Comparison of ENCODE assay signal across 12 mouse cellular contexts in the genomic region with DNA sequence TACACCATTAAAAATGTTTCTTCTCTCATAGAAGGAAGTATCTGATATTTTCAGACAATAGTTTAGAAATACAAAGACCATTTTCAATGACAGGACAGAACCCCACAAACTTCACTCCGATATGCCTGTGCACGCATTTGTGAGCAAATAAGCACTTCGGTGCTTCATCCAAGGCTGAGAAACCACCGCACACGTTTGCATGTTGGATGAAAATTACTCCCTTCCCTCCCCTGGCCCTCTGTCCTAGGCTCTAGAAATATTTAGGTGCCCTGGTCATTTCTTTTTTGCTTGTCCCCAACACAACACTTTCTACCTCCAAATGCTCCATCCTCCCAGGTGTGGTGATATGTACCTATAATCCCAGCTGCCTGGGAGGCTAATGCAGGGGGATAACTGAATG. TPM values are rescaled to one million over a fixed set of nuclear protein-coding genes. Genes with fewer than 3 reads are reported as not detected.
DNase-seq lines count a peak whose midpoint lies in the region; ATAC-seq and TF ChIP-seq lines count a peak whose summit lies in the region.
"Had no signal": no experiment of that assay in that cellular context is flagged by ENCODE, and none has a peak within 500 bp of the region (broad histone marks: within the 10 kb centered on the region; RNA-seq: fewer than 3 reads in every experiment).

No protein-coding gene starts in this region.

- H3K36me3 ChIP-seq in heart, embryonic 12.5 days: no peaks in the 10 kb centered on the region
- no peaks in the 10 kb centered on the region for H3K36me3 ChIP-seq in midbrain, embryonic 12.5 days
- H3K36me3 ChIP-seq in midbrain, embryonic 16.5 days (ENCODE audit: control insufficient read depth, insufficient read depth, low read length): no peaks in the 10 kb centered on the region
- no peaks in the 10 kb centered on the region for H3K36me3 ChIP-seq in hindbrain, postnatal 0 days (ENCODE audit: insufficient read depth, low read length)
- no peaks in the 10 kb centered on the region for H3K36me3 ChIP-seq in stomach, embryonic 15.5 days

- TF ChIP-seq CTCF in hindbrain, postnatal 0 days (IDR thresholded peaks at IDR 0.05; ENCODE audit: low read depth): no peak

- no peak overlapping the region for H3K9ac ChIP-seq in heart, embryonic 12.5 days
- H3K9ac ChIP-seq in midbrain, embryonic 12.5 days (replicated peaks): no peak overlapping the region
- no peak overlapping the region for H3K9ac ChIP-seq in midbrain, embryonic 16.5 days (ENCODE audit: low read depth, low read length)
- H3K9ac ChIP-seq in hindbrain, postnatal 0 days (replicated peaks; ENCODE audit: low read length): no peak overlapping the region
- H3K9ac ChIP-seq in stomach, embryonic 15.5 days: no peak overlapping the region

- no peaks in the 10 kb centered on the region for H3K27me3 ChIP-seq in heart, embryonic 12.5 days (replicated peaks)
- peaks cover 15% of the 10 kb centered on the region for H3K27me3 ChIP-seq in midbrain, embryonic 12.5 days
- H3K27me3 ChIP-seq in midbrain, embryonic 16.5 days (ENCODE audit: control insufficient read depth, insufficient read depth, low read depth, low read length): peaks cover 8% of the 10 kb centered on the region; the same call in 1 of the 2 replicates
- H3K27me3 ChIP-seq in hindbrain, postnatal 0 days (ENCODE audit: insufficient read depth, low read length): no peaks in the 10 kb centered on the region
- no peaks in the 10 kb centered on the region for H3K27me3 ChIP-seq in stomach, embryonic 15.5 days (replicated peaks)

- ATAC-seq in heart, embryonic 12.5 days (ENCODE audit: insufficient number of reproducible peaks, low FRiP score): no peak
- no peak for ATAC-seq in midbrain, embryonic 12.5 days (ENCODE audit: low FRiP score, low read depth)
- ATAC-seq in midbrain, embryonic 16.5 days: no peak
- ATAC-seq in hindbrain, postnatal 0 days: no peak
- no peak for ATAC-seq in stomach, embryonic 15.5 days (ENCODE audit: insufficient read depth, low FRiP score, low read depth)
- ATAC-seq in megakaryocyte progenitor cell, adult 5-6 weeks (replicated peaks; ENCODE audit: poor library complexity): no peak
- ATAC-seq: activated CD4-positive, CD25-positive, alpha-beta regulatory T cell, adult 4 months had no signal

- peak overlapping the region; percentile 17 for H3K4me3 ChIP-seq in heart, embryonic 12.5 days
- no peak overlapping the region for H3K4me3 ChIP-seq in midbrain, embryonic 12.5 days
- no peak overlapping the region for H3K4me3 ChIP-seq in midbrain, embryonic 16.5 days (ENCODE audit: low read depth, low read length)
- H3K4me3 ChIP-seq in hindbrain, postnatal 0 days (ENCODE audit: low read length): no peak overlapping the region
- peak overlapping the region; percentile 2; the same call in 1 of the 2 replicates for H3K4me3 ChIP-seq in stomach, embryonic 15.5 days (replicated peaks)

- peaks cover 21% of the 10 kb centered on the region for H3K4me1 ChIP-seq in heart, embryonic 12.5 days (replicated peaks)
- peaks cover 31% of the 10 kb centered on the region for H3K4me1 ChIP-seq in midbrain, embryonic 12.5 days
- peaks cover 8% of the 10 kb centered on the region; the same call in 1 of the 2 replicates for H3K4me1 ChIP-seq in midbrain, embryonic 16.5 days (ENCODE audit: control insufficient read depth, insufficient read depth, low read length)
- peaks cover 2% of the 10 kb centered on the region; the same call in 1 of the 2 replicates for H3K4me1 ChIP-seq in hindbrain, postnatal 0 days (ENCODE audit: insufficient read depth, low read length)
- peaks cover 5% of the 10 kb centered on the region for H3K4me1 ChIP-seq in stomach, embryonic 15.5 days

- peak overlapping the region; percentile 48 for H3K4me2 ChIP-seq in heart, embryonic 12.5 days
- peak overlapping the region; percentile 32 for H3K4me2 ChIP-seq in midbrain, embryonic 12.5 days (replicated peaks)
- no peak overlapping the region for H3K4me2 ChIP-seq in midbrain, embryonic 16.5 days (ENCODE audit: low read length)
- H3K4me2 ChIP-seq in hindbrain, postnatal 0 days (ENCODE audit: low read depth, low read length): peak overlapping the region; percentile 16; the same call in 1 of the 2 replicates
- H3K4me2 ChIP-seq in stomach, embryonic 15.5 days: peak overlapping the region; percentile 34; the same call in 1 of the 2 replicates

- no peaks in the 10 kb centered on the region for H3K9me3 ChIP-seq in heart, embryonic 12.5 days (replicated peaks)
- no peaks in the 10 kb centered on the region for H3K9me3 ChIP-seq in midbrain, embryonic 12.5 days
- H3K9me3 ChIP-seq in midbrain, embryonic 16.5 days (replicated peaks; ENCODE audit: control insufficient read depth, low read length, poor library complexity, severe bottlenecking): no peaks in the 10 kb centered on the region
- no peaks in the 10 kb centered on the region for H3K9me3 ChIP-seq in hindbrain, postnatal 0 days (ENCODE audit: low read length)
- no peaks in the 10 kb centered on the region for H3K9me3 ChIP-seq in stomach, embryonic 15.5 days

- WGBS in heart, embryonic 12.5 days: 15% methylated on average over 5 of the region's 5 CpGs
- 20% methylated on average over 5 of the region's 5 CpGs for WGBS in midbrain, embryonic 12.5 days
- 24% methylated on average over 5 of the region's 5 CpGs for whole genome bisulfite sequencing in midbrain, embryonic 16.5 days
- WGBS in hindbrain, postnatal 0 days: 26% methylated on average over 5 of the region's 5 CpGs
- 37% methylated on average over 5 of the region's 5 CpGs for WGBS in stomach, embryonic 15.5 days

- DNase-seq in heart, adult 11 months: no peak
- no peak for DNase-seq in hindbrain, postnatal 0 days (ENCODE audit: low spot score)
- DNase-seq in cerebellum, postnatal 36 days: no peak
- DNase-seq: cerebellum, adult 11 months had no signal

- H3K27ac ChIP-seq in heart, embryonic 12.5 days (ENCODE audit: poor library complexity, severe bottlenecking): no peak overlapping the region
- no peak overlapping the region for H3K27ac ChIP-seq in midbrain, embryonic 12.5 days (replicated peaks)
- H3K27ac ChIP-seq in midbrain, embryonic 16.5 days (ENCODE audit: low read length): no peak overlapping the region
- no peak overlapping the region for H3K27ac ChIP-seq in hindbrain, postnatal 0 days
- H3K27ac ChIP-seq in stomach, embryonic 15.5 days: no peak overlapping the region

RNA-seq across cellular contexts. Expression of gene Btn2a2, which starts 12.9 kb away (rescaled TPM):
- polyA plus RNA-seq in heart, embryonic 12.5 days (2016; fragmentation: Nextera tagmentation; extraction: Ambion mirVana): 0.45 and 0.58 TPM in 2 replicates
- polyA plus RNA-seq in midbrain, embryonic 12.5 days (2016; fragmentation: Nextera tagmentation; extraction: Ambion mirVana): 0.10 and 0.17 TPM in 2 replicates
- 0.15 TPM in 1 of 2 replicates, not detected in the other for polyA plus RNA-seq in midbrain, embryonic 16.5 days (2015; fragmentation: Nextera tagmentation; extraction: Ambion mirVana)
- total RNA-seq in hindbrain, postnatal 0 days (2014; rRNA removed): not detected in 2 replicates
- 0.11 TPM in 1 of 2 replicates, not detected in the other for polyA plus RNA-seq in hindbrain, postnatal 0 days (2015; fragmentation: Nextera tagmentation; extraction: Ambion mirVana)
- 0.08 and 0.15 TPM in 2 replicates for polyA plus RNA-seq in stomach, embryonic 15.5 days (2015; fragmentation: Nextera tagmentation; extraction: Ambion mirVana)
- not detected in 2 replicates for total RNA-seq in megakaryocyte progenitor cell, adult 5-6 weeks (2015)
- 0.17 TPM in 1 of 2 replicates, not detected in the other for total RNA-seq in megakaryocyte progenitor cell, adult 5-6 weeks (2017)
- total RNA-seq: heart, postnatal 10 days had no signal
- polyA plus RNA-seq: activated CD4-positive, CD25-positive, alpha-beta regulatory T cell, adult 4 months had no signal

RNA-seq across cellular contexts. Expression of gene Hist1h4h, which starts 29.3 kb away (rescaled TPM):
- polyA plus RNA-seq in heart, embryonic 12.5 days (2016; fragmentation: Nextera tagmentation; extraction: Ambion mirVana): 4.4 and 5.2 TPM in 2 replicates
- polyA plus RNA-seq in midbrain, embryonic 12.5 days (2016; fragmentation: Nextera tagmentation; extraction: Ambion mirVana): 4.2 and 4.4 TPM in 2 replicates
- polyA plus RNA-seq in midbrain, embryonic 16.5 days (2015; fragmentation: Nextera tagmentation; extraction: Ambion mirVana): 1.5 and 3.0 TPM in 2 replicates
- total RNA-seq in hindbrain, postnatal 0 days (2014; rRNA removed): 2,417 and 3,828 TPM in 2 replicates
- polyA plus RNA-seq in hindbrain, postnatal 0 days (2015; fragmentation: Nextera tagmentation; extraction: Ambion mirVana): 4.2 and 5.5 TPM in 2 replicates
- 6.1 and 7.3 TPM in 2 replicates for polyA plus RNA-seq in stomach, embryonic 15.5 days (2015; fragmentation: Nextera tagmentation; extraction: Ambion mirVana)
- 57.4 and 61.0 TPM in 2 replicates for total RNA-seq in megakaryocyte progenitor cell, adult 5-6 weeks (2015)
- 855 and 1,026 TPM in 2 replicates for total RNA-seq in megakaryocyte progenitor cell, adult 5-6 weeks (2017)

RNA-seq across cellular contexts. Expression of gene Hist1h2af, which starts 32.2 kb away (rescaled TPM):
- 2.7 and 7.0 TPM in 2 replicates for polyA plus RNA-seq in heart, embryonic 12.5 days (2016; fragmentation: Nextera tagmentation; extraction: Ambion mirVana)
- 7.9 and 8.4 TPM in 2 replicates for polyA plus RNA-seq in midbrain, embryonic 12.5 days (2016; fragmentation: Nextera tagmentation; extraction: Ambion mirVana)
- not detected in 2 replicates for polyA plus RNA-seq in midbrain, embryonic 16.5 days (2015; fragmentation: Nextera tagmentation; extraction: Ambion mirVana)
- total RNA-seq in hindbrain, postnatal 0 days (2014; rRNA removed): 415 and 567 TPM in 2 replicates
- 3.3 and 7.9 TPM in 2 replicates for polyA plus RNA-seq in hindbrain, postnatal 0 days (2015; fragmentation: Nextera tagmentation; extraction: Ambion mirVana)
- polyA plus RNA-seq in stomach, embryonic 15.5 days (2015; fragmentation: Nextera tagmentation; extraction: Ambion mirVana): 4.1 and 13.0 TPM in 2 replicates
- 36.0 and 48.7 TPM in 2 replicates for total RNA-seq in megakaryocyte progenitor cell, adult 5-6 weeks (2015)
- 1,885 and 2,197 TPM in 2 replicates for total RNA-seq in megakaryocyte progenitor cell, adult 5-6 weeks (2017)
- polyA plus RNA-seq: activated CD4-positive, CD25-positive, alpha-beta regulatory T cell, adult 4 months had no signal

RNA-seq across cellular contexts. Expression of gene Hist1h3g, which starts 33.7 kb away (rescaled TPM):
- polyA plus RNA-seq in heart, embryonic 12.5 days (2016; fragmentation: Nextera tagmentation; extraction: Ambion mirVana): 3.9 and 4.0 TPM in 2 replicates
- 4.8 and 6.9 TPM in 2 replicates for polyA plus RNA-seq in midbrain, embryonic 12.5 days (2016; fragmentation: Nextera tagmentation; extraction: Ambion mirVana)
- not detected in 2 replicates for polyA plus RNA-seq in midbrain, embryonic 16.5 days (2015; fragmentation: Nextera tagmentation; extraction: Ambion mirVana)
- total RNA-seq in hindbrain, postnatal 0 days (2014; rRNA removed): 544 and 673 TPM in 2 replicates
- polyA plus RNA-seq in hindbrain, postnatal 0 days (2015; fragmentation: Nextera tagmentation; extraction: Ambion mirVana): 1.4 and 2.2 TPM in 2 replicates
- 6.5 and 7.3 TPM in 2 replicates for polyA plus RNA-seq in stomach, embryonic 15.5 days (2015; fragmentation: Nextera tagmentation; extraction: Ambion mirVana)
- total RNA-seq in megakaryocyte progenitor cell, adult 5-6 weeks (2015): 212 and 246 TPM in 2 replicates
- 210 and 363 TPM in 2 replicates for total RNA-seq in megakaryocyte progenitor cell, adult 5-6 weeks (2017)

RNA-seq across cellular contexts. Expression of gene Btn1a1, which starts 35.8 kb away (rescaled TPM):
- polyA plus RNA-seq in heart, embryonic 12.5 days (2016; fragmentation: Nextera tagmentation; extraction: Ambion mirVana): 2.6 and 2.9 TPM in 2 replicates
- polyA plus RNA-seq in midbrain, embryonic 12.5 days (2016; fragmentation: Nextera tagmentation; extraction: Ambion mirVana): not detected in 2 replicates
- 0.10 and 0.31 TPM in 2 replicates for polyA plus RNA-seq in midbrain, embryonic 16.5 days (2015; fragmentation: Nextera tagmentation; extraction: Ambion mirVana)
- 0.40 and 0.89 TPM in 2 replicates for total RNA-seq in hindbrain, postnatal 0 days (2014; rRNA removed)
- 0.15 and 0.24 TPM in 2 replicates for polyA plus RNA-seq in hindbrain, postnatal 0 days (2015; fragmentation: Nextera tagmentation; extraction: Ambion mirVana)
- polyA plus RNA-seq in stomach, embryonic 15.5 days (2015; fragmentation: Nextera tagmentation; extraction: Ambion mirVana): 0.09 and 0.22 TPM in 2 replicates
- not detected in 2 replicates for total RNA-seq in megakaryocyte progenitor cell, adult 5-6 weeks (2015)
- total RNA-seq in megakaryocyte progenitor cell, adult 5-6 weeks (2017): not detected in 2 replicates
- total RNA-seq: heart, postnatal 10 days; layer of hippocampus, postnatal 14 days had no signal
- polyA plus RNA-seq: activated CD4-positive, CD25-positive, alpha-beta regulatory T cell, adult 4 months had no signal

Comparison
In these comparisons a context has a peak if more than half of its experiments do, and no peak if none do; other contexts are left out.
1. H3K4me3 ChIP-seq: peak in heart, embryonic 12.5 days (single experiment) and stomach, embryonic 15.5 days (single experiment); none in midbrain, embryonic 12.5 days (single experiment), midbrain, embryonic 16.5 days (single experiment) and hindbrain, postnatal 0 days (single experiment).